Mouse (Mus musculus) erythroblast, adult 5-6 weeks (primary cell): ENCODE results near the gene Ikzf4. TPM values are rescaled to one million over a fixed set of nuclear protein-coding genes. Genes with fewer than 3 reads are reported as not detected.
"Not testable (repeated sequence)": the region's sequence is repeated elsewhere in the genome, so short reads cannot be mapped to it uniquely, and the experiment has no call there.

Experiments used
- ATAC-seq: replicated peaks from 2 replicates; pipeline ENCODE4 v1.8.0; 2016; ENCODE audit warnings: moderate number of reproducible peaks, mild to moderate bottlenecking, moderate TSS enrichment, inconsistent platforms; ENCODE audit not compliant: poor library complexity, low FRiP score, severe bottlenecking
- total RNA-seq, 2 experiments: library from RNA; stranded (forward) in 1 of 2; stranded (reverse) in 1 of 2; fragments of 150-400 nt in 1 of 2; fragments of 200-764, 138-1000 nt in 1 of 2; gene quantifications; 2 replicates each; pipeline versions ENCODE4 v1.2.3 to v1.2.4; 2015 to 2017; ENCODE audit warnings: low replicate concordance in 2 of 2

The Ikzf4 gene
- total RNA-seq, 2 experiments from 2014 or later: 0.09 TPM; not detected in 1

GRCm38 (mm10) chr10:128615798-128616448, 29.9 kb downstream of the Ikzf4 start:
- ATAC-seq: not testable (repeated sequence)

- no peak for ATAC-seq
Observed at GRCm38 (mm10) chr10:128614934-128615333, 30.9 kb downstream of the Ikzf4 start.

- not testable (repeated sequence) for ATAC-seq
Observed at GRCm38 (mm10) chr10:128613820-128614219, 32.0 kb downstream of the Ikzf4 start.

- peak; percentile 53 for ATAC-seq
Observed at GRCm38 (mm10) chr10:128613154-128613440, 32.7 kb downstream of the Ikzf4 start.

GRCm38 (mm10) chr10:128612433-128613153, 33.2 kb downstream of the Ikzf4 start:
- peak; percentile 95 for ATAC-seq

GRCm38 (mm10) chr10:128606483-128606882, 39.3 kb downstream of the Ikzf4 start:
- no peak for ATAC-seq

- ATAC-seq: no peak
Observed at GRCm38 (mm10) chr10:128602470-128603128, 43.2 kb downstream of the Ikzf4 start.

- no peak for ATAC-seq
Observed at GRCm38 (mm10) chr10:128601499-128601898, 44.3 kb downstream of the Ikzf4 start.

- ATAC-seq: no peak
Observed at GRCm38 (mm10) chr10:128598476-128598875, 47.3 kb downstream of the Ikzf4 start.

GRCm38 (mm10) chr10:128592797-128593196, 53.0 kb downstream of the Ikzf4 start:
- ATAC-seq: no peak

GRCm38 (mm10) chr10:128591436-128591835, 54.4 kb downstream of the Ikzf4 start:
- ATAC-seq: no peak

GRCm38 (mm10) chr10:128590193-128590690, 55.5 kb downstream of the Ikzf4 start:
- ATAC-seq: peak; percentile 68

GRCm38 (mm10) chr10:128589464-128590192, 56.2 kb downstream of the Ikzf4 start, which contains the start of gene Erbb3:
Gene Erbb3, minus strand, starts transcription at chr10:128589652.
- no peak for ATAC-seq

GRCm38 (mm10) chr10:128588775-128589463, 56.9 kb downstream of the Ikzf4 start:
- ATAC-seq: no peak

GRCm38 (mm10) chr10:128588136-128588535, 57.7 kb downstream of the Ikzf4 start:
- ATAC-seq: no peak

GRCm38 (mm10) chr10:128587697-128588096, 58.1 kb downstream of the Ikzf4 start:
- ATAC-seq: no peak

- ATAC-seq: no peak
Observed at GRCm38 (mm10) chr10:128587120-128587519, 58.7 kb downstream of the Ikzf4 start.

GRCm38 (mm10) chr10:128586546-128586945, 59.2 kb downstream of the Ikzf4 start:
- ATAC-seq: no peak

GRCm38 (mm10) chr10:128584386-128584785, 61.4 kb downstream of the Ikzf4 start:
- no peak for ATAC-seq

- no peak for ATAC-seq
Observed at GRCm38 (mm10) chr10:128583644-128584043, 62.1 kb downstream of the Ikzf4 start.
